Mouse (Mus musculus) ES-E14 (cell line): ENCODE data around the gene Ptgir.

Experiments used
- CHD2 ChIP-seq: IDR thresholded peaks from 2 replicates; pipeline ENCODE4 v1.6.1; 2014; ENCODE audit warnings: mild to moderate bottlenecking, low read depth, low read length, inconsistent platforms
- HCFC1 ChIP-seq: IDR thresholded peaks from 2 replicates; pipeline ENCODE4 v1.6.1; 2012; ENCODE audit warnings: low read length, inconsistent platforms, borderline replicate concordance; ENCODE audit not compliant: insufficient read depth
- MAFK ChIP-seq: IDR thresholded peaks from 2 replicates; pipeline ENCODE4 v1.6.1; 2014; ENCODE audit warnings: mild to moderate bottlenecking, low read depth, low read length, inconsistent platforms; ENCODE audit not compliant: insufficient read depth
- ZC3H11A ChIP-seq: IDR thresholded peaks from 2 replicates; pipeline ENCODE4 v1.6.1; 2012; ENCODE audit warnings: low read depth, mild to moderate bottlenecking, inconsistent platforms, low read length, borderline replicate concordance
- ZNF384 ChIP-seq: IDR thresholded peaks from 2 replicates; pipeline ENCODE4 v1.6.1; 2012; ENCODE audit warnings: low read depth, low read length, inconsistent platforms

DNA sequence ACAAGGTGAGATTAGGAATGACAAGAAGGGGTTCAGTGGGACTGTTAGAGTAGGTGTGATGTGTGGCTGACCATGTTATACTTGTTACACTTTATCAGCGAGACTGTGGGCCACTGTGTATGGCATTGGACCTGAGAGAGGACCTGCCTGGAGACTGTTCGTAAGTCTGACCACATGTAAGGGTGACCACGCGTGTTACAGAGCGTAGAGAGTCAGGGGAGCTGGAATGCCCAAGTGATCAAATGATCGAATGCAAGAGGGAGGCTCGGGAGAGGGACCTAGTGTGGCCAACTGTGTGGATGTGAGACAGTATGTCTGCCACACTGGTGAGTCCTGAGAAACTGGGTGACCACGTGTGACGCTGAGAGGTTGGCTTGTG, 13.9 kb upstream of the Ptgir start:
- TF ChIP-seq MAFK (no peak), HCFC1 (no peak), ZNF384 (no peak), CHD2 (no peak), ZC3H11A (no peak)
